Mouse (Mus musculus): ENCODE measurements around the gene Rbpjl. TPM values are rescaled to one million over a fixed set of nuclear protein-coding genes. Genes with fewer than 3 reads are reported as not detected.

The Rbpjl gene
- polyA plus RNA-seq, 1 experiment from 2014 or later: 0.14 TPM

DNA sequence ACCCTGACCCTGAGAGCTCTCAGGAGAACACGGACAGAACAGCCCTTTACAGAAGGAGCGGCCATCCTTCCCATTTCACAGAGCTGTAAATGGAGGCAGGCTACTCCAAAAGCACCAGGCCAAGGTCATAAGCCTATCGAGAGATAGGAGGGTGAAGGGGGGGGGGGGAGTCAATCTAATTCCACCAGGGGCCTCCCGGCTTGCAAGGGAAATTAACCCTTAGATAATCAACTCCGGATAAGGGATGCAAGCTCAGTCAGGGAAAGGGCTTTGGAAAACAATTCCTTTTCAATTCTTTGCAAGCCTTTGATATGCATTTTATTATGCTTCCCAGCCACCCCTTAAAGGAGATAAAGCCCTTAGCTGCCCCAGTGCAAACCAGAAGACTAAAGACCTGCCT is 25.5 kb downstream of the Rbpjl start:
- Histone ChIP-seq H3K4me2 (replicated peaks; ENCODE audit: low read depth, low read length) (no peak overlapping the region), H3K36me3 (ENCODE audit: control insufficient read depth, insufficient read depth, low read length) (peaks cover 25% of the 10 kb centered on the region), H3K4me3 (ENCODE audit: low read depth, low read length) (no peak overlapping the region), H3K9ac (replicated peaks; ENCODE audit: low read depth, low read length) (no peak overlapping the region), H3K27me3 (ENCODE audit: control insufficient read depth, insufficient read depth, low read length) (no peaks in the 10 kb centered on the region), H3K9me3 (ENCODE audit: control insufficient read depth, low read depth, low read length) (no peaks in the 10 kb centered on the region), H3K27ac (ENCODE audit: low read length) (no peak overlapping the region), H3K4me1 (ENCODE audit: control insufficient read depth, insufficient read depth, low read length) (peaks cover 33% of the 10 kb centered on the region)
- WGBS: 38% methylated on average over 5 of the region's 5 CpGs
- no peak for ATAC-seq (ENCODE audit: insufficient number of reproducible peaks, insufficient read depth, low FRiP score, low read depth)

DNA sequence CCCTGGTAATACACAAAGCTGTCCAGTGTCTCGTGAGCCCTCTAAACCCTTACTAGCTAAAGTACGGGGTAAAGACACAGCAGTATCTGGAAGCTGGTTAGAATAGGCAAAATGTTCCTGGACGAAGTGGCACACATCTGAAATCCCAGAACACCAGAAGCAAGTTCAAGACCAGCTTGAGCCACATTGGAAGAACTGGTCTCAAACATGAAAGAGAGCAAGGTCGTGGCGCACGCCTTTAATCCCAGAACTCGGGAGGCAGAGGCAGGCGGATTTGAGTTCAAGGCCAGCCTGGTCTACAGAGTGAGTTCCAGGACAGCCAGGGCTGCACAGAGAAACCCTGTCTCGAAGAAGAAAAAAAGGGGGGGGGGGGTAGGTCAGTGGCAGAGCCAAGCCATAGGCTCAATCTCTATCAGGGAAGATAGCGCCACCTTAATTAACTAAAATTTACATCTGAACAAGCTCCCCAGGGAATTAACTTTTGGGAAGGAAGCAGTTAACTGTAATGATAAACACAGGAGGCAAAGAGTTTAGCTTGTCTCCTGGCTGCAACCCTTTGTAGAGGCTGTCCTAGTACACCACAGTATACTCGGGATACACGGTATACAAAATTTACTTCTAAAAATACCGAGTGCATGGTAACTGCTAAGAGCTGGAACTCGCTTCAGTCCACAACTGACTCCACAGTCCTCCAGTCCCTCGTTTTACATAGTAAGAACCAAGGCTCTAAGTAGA is 27.1 kb downstream of the Rbpjl start:
- peak overlapping the region; percentile 15; the same call in 1 of the 2 replicates for H3K4me2 ChIP-seq (replicated peaks; ENCODE audit: low read depth, low read length)
- H3K9me3 ChIP-seq (ENCODE audit: control insufficient read depth, low read depth, low read length): no peaks in the 10 kb centered on the region
- H3K36me3 ChIP-seq (ENCODE audit: control insufficient read depth, insufficient read depth, low read length): peaks cover 20% of the 10 kb centered on the region; the same call in 1 of the 2 replicates
- no peak for ATAC-seq (ENCODE audit: insufficient number of reproducible peaks, insufficient read depth, low FRiP score, low read depth)
- no peak overlapping the region for H3K4me3 ChIP-seq (ENCODE audit: low read depth, low read length)
- H3K27ac ChIP-seq (ENCODE audit: low read length): peak overlapping the region; percentile 0; the same call in 1 of the 2 replicates
- no peak overlapping the region for H3K9ac ChIP-seq (replicated peaks; ENCODE audit: low read depth, low read length)
- H3K27me3 ChIP-seq (ENCODE audit: control insufficient read depth, insufficient read depth, low read length): no peaks in the 10 kb centered on the region
- peaks cover 49% of the 10 kb centered on the region for H3K4me1 ChIP-seq (ENCODE audit: control insufficient read depth, insufficient read depth, low read length)
- WGBS: 52% methylated on average over 15 of the region's 15 CpGs

GRCm38 (mm10) chr2:164430697-164431096 is 27.8 kb downstream of the Rbpjl start:
- peak overlapping the region; percentile 15; the same call in 1 of the 2 replicates for H3K4me2 ChIP-seq (replicated peaks; ENCODE audit: low read depth, low read length)
- no peak overlapping the region for H3K9ac ChIP-seq (replicated peaks; ENCODE audit: low read depth, low read length)
- H3K36me3 ChIP-seq (ENCODE audit: control insufficient read depth, insufficient read depth, low read length): peaks cover 15% of the 10 kb centered on the region; the same call in 1 of the 2 replicates
- no peaks in the 10 kb centered on the region for H3K27me3 ChIP-seq (ENCODE audit: control insufficient read depth, insufficient read depth, low read length)
- no peaks in the 10 kb centered on the region for H3K9me3 ChIP-seq (ENCODE audit: control insufficient read depth, low read depth, low read length)
- peak overlapping the region; percentile 0; the same call in 1 of the 2 replicates for H3K27ac ChIP-seq (ENCODE audit: low read length)
- ATAC-seq (ENCODE audit: insufficient number of reproducible peaks, insufficient read depth, low FRiP score, low read depth): 0 out of 2 replicates have a peak, but pooled peaks have one; percentile 37
- H3K4me1 ChIP-seq (ENCODE audit: control insufficient read depth, insufficient read depth, low read length): peaks cover 55% of the 10 kb centered on the region
- 8% methylated on average over 7 of the region's 7 CpGs for WGBS
- H3K4me3 ChIP-seq (ENCODE audit: low read depth, low read length): 0 out of 2 replicates have a peak overlapping the region, but pooled peaks have one; percentile 1

GRCm38 (mm10) chr2:164431676-164432465 is 28.9 kb downstream of the Rbpjl start:
- Histone ChIP-seq H3K9me3 (ENCODE audit: control insufficient read depth, low read depth, low read length) (no peaks in the 10 kb centered on the region), H3K36me3 (ENCODE audit: control insufficient read depth, insufficient read depth, low read length) (peaks cover 7% of the 10 kb centered on the region; the same call in 1 of the 2 replicates), H3K4me2 (replicated peaks; ENCODE audit: low read depth, low read length) (peak overlapping the region; percentile 15; the same call in 1 of the 2 replicates), H3K4me3 (ENCODE audit: low read depth, low read length) (no peak overlapping the region), H3K9ac (replicated peaks; ENCODE audit: low read depth, low read length) (no peak overlapping the region), H3K27me3 (ENCODE audit: control insufficient read depth, insufficient read depth, low read length) (no peaks in the 10 kb centered on the region), H3K4me1 (ENCODE audit: control insufficient read depth, insufficient read depth, low read length) (peaks cover 64% of the 10 kb centered on the region), H3K27ac (ENCODE audit: low read length) (peak overlapping the region; percentile 64)
- 0 out of 2 replicates have a peak, but pooled peaks have one; percentile 30 for ATAC-seq (ENCODE audit: insufficient number of reproducible peaks, insufficient read depth, low FRiP score, low read depth)
- 53% methylated on average over 9 of the region's 9 CpGs for WGBS

DNA sequence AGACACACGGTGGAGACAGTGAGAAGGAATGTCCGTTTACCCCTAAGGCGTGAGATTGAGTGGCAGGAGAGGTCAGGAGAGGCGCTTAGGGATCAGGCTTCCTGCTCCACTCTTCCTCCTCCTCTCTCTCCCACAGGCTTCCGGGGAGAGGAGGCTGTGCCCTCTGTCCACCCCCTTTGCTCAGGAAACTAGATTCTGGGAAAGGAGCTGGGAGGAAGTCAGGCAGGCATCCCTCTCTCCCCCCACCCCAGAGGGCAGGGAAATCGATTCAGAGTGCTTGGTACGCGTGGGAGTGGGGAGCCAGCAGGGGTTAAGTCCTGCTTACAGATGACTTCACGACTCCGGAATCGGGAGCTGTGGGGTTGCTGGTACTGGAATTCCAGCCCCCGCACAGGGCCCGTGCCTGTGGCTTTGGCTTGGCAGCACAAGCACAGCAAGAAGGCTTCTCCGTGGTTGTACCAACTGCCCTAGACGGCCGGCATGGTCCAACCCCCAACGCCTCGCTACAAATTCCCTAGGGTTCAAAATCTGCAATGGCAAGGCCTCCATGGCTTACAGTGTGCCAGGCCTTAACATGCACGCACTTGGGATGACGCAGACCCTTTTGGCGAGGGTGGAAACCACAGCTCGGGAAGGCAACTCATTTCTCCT is 29.7 kb downstream of the Rbpjl start:
- H3K9me3 ChIP-seq (ENCODE audit: control insufficient read depth, low read depth, low read length): no peaks in the 10 kb centered on the region
- no peaks in the 10 kb centered on the region for H3K27me3 ChIP-seq (ENCODE audit: control insufficient read depth, insufficient read depth, low read length)
- H3K9ac ChIP-seq (replicated peaks; ENCODE audit: low read depth, low read length): no peak overlapping the region; the same call in 1 of the 2 replicates
- no peak for ATAC-seq (ENCODE audit: insufficient number of reproducible peaks, insufficient read depth, low FRiP score, low read depth)
- WGBS: 17% methylated on average over 22 of the region's 22 CpGs
- H3K27ac ChIP-seq (ENCODE audit: low read length): peak overlapping the region; percentile 64
- peak overlapping the region; percentile 15 for H3K4me2 ChIP-seq (replicated peaks; ENCODE audit: low read depth, low read length)
- 0 out of 2 replicates have a peak, but pooled peaks cover 4% of the 10 kb centered on the region for H3K36me3 ChIP-seq (ENCODE audit: control insufficient read depth, insufficient read depth, low read length)
- peaks cover 70% of the 10 kb centered on the region for H3K4me1 ChIP-seq (ENCODE audit: control insufficient read depth, insufficient read depth, low read length)
- no peak overlapping the region for H3K4me3 ChIP-seq (ENCODE audit: low read depth, low read length)

DNA sequence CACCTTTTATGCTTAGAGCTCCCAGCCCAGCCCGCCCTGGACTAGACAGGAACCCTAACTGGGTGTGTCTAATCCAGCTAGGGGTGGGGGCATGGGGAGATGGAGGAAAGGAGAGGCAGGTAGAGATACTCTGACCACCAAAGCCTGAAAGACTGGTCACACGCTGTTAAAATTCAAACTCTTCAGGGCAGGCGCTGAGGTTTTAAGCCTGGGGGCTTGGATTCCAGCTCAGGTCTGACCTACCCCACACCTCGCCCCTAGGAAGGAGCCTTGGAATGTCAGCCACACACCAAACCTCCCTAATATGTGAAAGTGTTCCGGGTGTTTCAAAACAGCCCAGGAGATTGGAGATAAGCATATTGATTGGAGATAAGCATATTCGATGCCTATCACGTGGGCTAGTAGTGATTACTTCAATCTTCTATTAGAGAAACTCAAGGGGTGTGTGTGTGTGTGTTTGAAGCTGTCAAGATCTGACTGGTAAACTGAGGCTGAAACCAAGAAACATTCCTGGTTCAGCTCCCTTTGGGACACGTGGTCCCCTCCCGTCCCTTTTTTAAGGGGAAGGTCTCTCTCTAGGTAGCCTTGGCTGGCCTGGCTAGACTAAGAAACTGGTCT is 30.4 kb downstream of the Rbpjl start:
- H3K27ac ChIP-seq (ENCODE audit: low read length): peak overlapping the region; percentile 64; the same call in 1 of the 2 replicates
- H3K4me1 ChIP-seq (ENCODE audit: control insufficient read depth, insufficient read depth, low read length): peaks cover 73% of the 10 kb centered on the region
- no peak overlapping the region for H3K4me2 ChIP-seq (replicated peaks; ENCODE audit: low read depth, low read length)
- H3K27me3 ChIP-seq (ENCODE audit: control insufficient read depth, insufficient read depth, low read length): no peaks in the 10 kb centered on the region
- no peak for ATAC-seq (ENCODE audit: insufficient number of reproducible peaks, insufficient read depth, low FRiP score, low read depth)
- WGBS: 69% methylated on average over 9 of the region's 9 CpGs
- no peak overlapping the region for H3K9ac ChIP-seq (replicated peaks; ENCODE audit: low read depth, low read length)
- no peaks in the 10 kb centered on the region for H3K9me3 ChIP-seq (ENCODE audit: control insufficient read depth, low read depth, low read length)
- H3K36me3 ChIP-seq (ENCODE audit: control insufficient read depth, insufficient read depth, low read length): 0 out of 2 replicates have a peak, but pooled peaks cover 4% of the 10 kb centered on the region
- H3K4me3 ChIP-seq (ENCODE audit: low read depth, low read length): no peak overlapping the region

DNA sequence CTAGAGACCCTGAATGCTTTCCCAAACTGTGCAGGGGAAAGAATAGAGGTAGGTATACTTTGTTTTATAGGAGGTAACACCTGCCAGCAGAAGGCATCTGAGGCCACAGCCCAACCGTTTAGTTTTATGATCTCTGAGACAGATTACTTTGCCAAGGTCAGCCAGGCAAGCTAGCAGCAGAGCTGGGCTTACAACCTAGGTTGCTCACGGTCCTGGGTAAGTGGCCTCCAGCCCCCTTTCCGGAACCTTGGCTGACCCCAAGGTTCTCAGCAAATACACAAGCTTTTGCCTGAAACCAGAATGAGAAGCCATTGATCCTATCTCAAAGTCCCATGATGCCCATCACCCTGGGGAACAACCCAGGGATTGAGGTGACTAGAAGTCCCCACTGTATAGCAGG is 31.7 kb downstream of the Rbpjl start:
- WGBS: 47% methylated on average over 3 of the region's 3 CpGs
- no peak for ATAC-seq (ENCODE audit: insufficient number of reproducible peaks, insufficient read depth, low FRiP score, low read depth)
- H3K9me3 ChIP-seq (ENCODE audit: control insufficient read depth, low read depth, low read length): no peaks in the 10 kb centered on the region
- H3K4me3 ChIP-seq (ENCODE audit: low read depth, low read length): no peak overlapping the region
- peaks cover 82% of the 10 kb centered on the region for H3K4me1 ChIP-seq (ENCODE audit: control insufficient read depth, insufficient read depth, low read length)
- no peaks in the 10 kb centered on the region for H3K27me3 ChIP-seq (ENCODE audit: control insufficient read depth, insufficient read depth, low read length)
- no peak overlapping the region for H3K4me2 ChIP-seq (replicated peaks; ENCODE audit: low read depth, low read length)
- 0 out of 2 replicates have a peak, but pooled peaks cover under 1% of the 10 kb centered on the region for H3K36me3 ChIP-seq (ENCODE audit: control insufficient read depth, insufficient read depth, low read length)
- peak overlapping the region; percentile 41; the same call in 1 of the 2 replicates for H3K27ac ChIP-seq (ENCODE audit: low read length)
- H3K9ac ChIP-seq (replicated peaks; ENCODE audit: low read depth, low read length): no peak overlapping the region

All from stomach, embryonic 14.5 days (tissue).